Mouse (Mus musculus): ENCODE data around the gene Ears2.

Ears2 gene

GRCm38 (mm10) chr7:122046813-122047212 is 20.2 kb downstream of the Ears2 start:
- intact Hi-C loops (cut with DNase I), result no loop called here

GRCm38 (mm10) chr7:122045711-122046110 is 21.4 kb downstream of the Ears2 start:
- intact Hi-C loops (cut with DNase I), result no loop called here

GRCm38 (mm10) chr7:122045181-122045634 is 21.9 kb downstream of the Ears2 start:
- intact Hi-C loops (cut with DNase I), result no loop called here

DNA sequence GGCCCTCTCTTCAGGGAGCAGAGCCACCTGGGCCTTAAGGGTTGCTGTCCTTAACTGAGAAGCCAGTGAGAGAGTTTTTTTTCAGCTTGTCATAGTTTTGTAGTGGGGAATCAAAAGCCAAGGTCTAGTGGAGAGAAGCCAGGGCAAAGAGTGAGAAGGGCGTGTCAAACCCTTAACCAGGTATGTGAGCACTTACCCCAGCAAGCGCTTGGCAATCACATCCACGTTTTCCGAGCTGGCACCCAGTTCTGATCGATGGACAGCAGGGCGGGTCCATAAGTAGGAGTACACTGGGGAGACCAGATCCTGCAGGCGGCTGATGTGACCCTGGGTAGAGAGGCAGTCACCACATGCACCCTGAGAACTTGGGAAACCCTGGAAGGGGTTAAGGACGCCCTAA is 23.0 kb downstream of the Ears2 start:
- intact Hi-C loops (cut with DNase I), result loop anchor here (5.0 kb wide), 1 partner anchor 52 kb away; no protein-coding TSS in a partner anchor

- intact Hi-C loops (cut with DNase I), result no loop called here
These were observed 32.7 kb downstream of the Ears2 start for GRCm38 (mm10) chr7:122034348-122034747.

DNA sequence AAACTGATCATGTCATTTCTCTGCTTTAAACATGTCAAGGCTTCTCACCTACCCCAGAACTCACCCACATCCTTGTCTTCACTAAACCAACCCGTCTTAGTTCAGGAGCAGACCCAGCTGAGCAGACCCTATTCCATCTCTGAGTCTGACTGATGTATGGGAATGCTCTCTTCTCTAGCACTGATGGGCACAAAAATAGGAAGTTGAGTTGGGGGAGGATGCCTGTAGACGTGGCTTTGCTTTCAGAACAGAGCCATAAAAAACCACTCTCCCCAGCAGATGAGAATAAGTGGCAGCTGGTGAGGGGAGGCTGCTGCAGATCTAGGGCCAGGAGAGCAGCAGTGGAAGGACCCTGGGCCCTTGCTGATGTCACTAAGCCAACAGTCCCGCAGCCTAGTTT is 33.7 kb downstream of the Ears2 start:
- intact Hi-C loops (cut with DNase I), result no loop called here

DNA sequence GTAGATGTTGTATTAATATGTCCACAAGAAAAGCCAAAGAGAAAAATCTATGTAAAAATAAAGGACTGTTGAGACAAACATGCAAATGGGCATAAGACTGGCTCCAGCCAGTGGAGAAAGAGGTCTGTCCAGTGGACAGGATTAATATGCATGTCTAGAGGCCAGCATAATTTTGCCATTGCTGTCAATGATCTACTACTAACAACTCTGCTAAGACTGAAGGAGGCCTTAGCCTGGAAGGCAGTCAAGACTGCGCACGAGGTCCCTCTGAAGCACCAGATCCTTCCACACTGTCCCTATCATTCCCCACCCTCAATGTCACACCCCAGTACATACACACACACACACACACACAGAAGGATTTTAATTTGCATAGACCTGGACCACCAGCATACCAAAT is 44.9 kb downstream of the Ears2 start:
- intact Hi-C loops (cut with DNase I), result loop anchor here (5.0 kb wide), 1 partner anchor 40 kb away; the partner anchor contains the start of gene Cog7

GRCm38 (mm10) chr7:122020667-122021354 is 46.3 kb downstream of the Ears2 start, which contains the start of gene Gga2:
Gga2 (minus strand) TSS chr7:122021222.
- intact Hi-C loops (cut with DNase I), result loop anchor here (5.0 kb wide), 1 partner anchor 39 kb away; the partner anchor contains the start of gene Cog7

DNA sequence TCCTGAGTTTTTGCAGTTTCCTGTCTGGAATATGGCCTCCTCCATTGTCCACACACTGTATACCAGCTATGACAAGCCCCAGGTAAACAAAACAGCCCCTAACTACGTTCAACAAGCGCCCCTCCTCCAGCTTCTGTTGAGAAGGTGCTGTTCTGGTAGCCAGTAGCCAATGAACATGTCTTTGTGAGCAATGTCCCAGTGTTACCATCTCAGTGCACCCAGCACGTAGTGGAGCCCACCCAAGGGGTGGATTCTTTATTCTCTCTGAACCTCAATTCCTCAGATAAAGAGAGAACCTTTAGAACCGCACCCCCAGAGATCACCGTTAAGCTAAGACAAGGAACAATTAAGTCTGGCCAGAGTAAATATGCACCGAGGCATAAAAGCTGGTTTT is 46.8 kb downstream of the Ears2 start:
- intact Hi-C loops (cut with DNase I), result loop anchor here (5.0 kb wide), 1 partner anchor 38 kb away; the partner anchor contains the start of gene Cog7

DNA sequence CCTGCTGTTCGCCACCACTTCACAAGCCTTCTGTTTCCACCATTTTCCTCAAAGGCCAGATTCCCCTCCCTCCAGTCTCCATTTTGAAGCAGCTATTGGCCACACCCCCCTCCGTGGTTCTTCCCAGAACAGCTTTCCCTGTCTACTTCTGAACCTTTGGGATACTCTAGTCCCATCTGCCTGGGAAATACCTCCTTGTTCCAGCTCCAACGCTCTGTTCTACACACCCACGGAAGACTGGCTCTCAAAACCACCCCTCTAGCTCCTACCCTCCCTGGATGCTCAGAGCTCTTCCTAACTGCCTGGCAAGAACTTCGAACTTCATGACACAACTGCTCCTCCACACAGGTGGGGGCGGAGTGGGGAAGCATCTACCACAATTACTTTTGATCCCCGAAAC is 48.1 kb downstream of the Ears2 start:
- intact Hi-C loops (cut with DNase I), result no loop called here

GRCm38 (mm10) chr7:122018247-122018646 is 48.8 kb downstream of the Ears2 start:
- intact Hi-C loops (cut with DNase I), result no loop called here

DNA sequence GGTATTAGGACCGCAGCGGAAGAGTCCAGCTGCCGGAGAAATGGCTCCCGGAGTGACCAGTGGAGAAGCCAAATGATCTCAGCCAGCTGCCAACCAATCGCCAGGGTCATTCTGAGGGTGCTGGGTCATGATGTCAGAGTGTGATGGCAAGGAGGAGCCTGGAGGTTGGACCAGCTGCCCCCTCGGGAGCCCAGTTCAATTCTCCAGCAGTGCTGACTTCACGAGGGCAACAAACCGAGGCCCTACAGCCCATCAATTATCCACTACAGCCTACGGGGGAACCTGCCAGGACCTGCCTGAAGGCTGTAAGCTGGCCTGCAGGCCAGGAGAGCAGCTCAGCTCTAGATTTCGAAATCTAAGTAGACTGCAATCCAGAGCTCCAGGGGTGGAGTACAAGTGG is 51.3 kb downstream of the Ears2 start:
- intact Hi-C loops (cut with DNase I), result no loop called here

DNA sequence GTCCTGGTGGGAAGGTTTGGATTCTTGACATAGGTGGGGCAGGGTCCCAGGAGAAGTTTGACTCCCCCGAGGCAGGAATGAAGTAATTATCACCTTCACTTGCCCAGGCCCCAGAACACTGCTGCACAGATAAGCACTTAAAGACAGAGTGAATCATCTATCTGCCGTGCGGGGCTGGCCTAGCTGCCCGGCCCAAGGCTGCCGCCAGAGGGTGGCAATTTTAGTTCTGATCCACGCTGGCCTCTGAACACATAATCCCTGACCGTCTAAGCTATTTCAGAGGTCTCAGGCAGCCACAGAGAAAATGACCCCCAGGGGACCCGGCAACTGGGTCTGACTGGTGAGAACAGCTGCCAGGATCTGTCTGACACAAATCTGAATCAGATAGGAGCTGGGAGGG is 52.0 kb downstream of the Ears2 start:
- intact Hi-C loops (cut with DNase I), result no loop called here

DNA sequence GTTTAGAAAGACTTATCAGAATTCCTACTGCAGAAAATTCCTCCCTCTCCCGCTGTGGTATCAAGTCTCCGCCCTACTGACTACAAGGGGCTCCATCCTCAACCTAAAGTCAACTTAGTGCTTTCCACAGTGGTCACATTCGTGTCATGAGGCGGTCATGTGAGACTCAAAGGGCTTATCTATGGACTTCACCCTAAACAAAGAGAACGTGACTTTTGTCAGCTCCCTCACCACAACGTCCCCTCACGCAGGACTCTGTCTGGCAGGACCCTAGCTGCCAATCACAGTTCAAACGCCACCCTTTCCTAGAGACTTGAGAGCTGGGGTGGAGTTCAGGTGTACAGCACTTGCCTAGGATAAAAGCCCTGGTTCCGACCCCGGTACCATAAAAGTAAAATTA is 54.1 kb downstream of the Ears2 start:
- intact Hi-C loops (cut with DNase I), result loop anchor here (2.0 kb wide), 1 partner anchor 54 kb away; the partner anchor contains the start of genes Ears2 and Ubfd1

DNA sequence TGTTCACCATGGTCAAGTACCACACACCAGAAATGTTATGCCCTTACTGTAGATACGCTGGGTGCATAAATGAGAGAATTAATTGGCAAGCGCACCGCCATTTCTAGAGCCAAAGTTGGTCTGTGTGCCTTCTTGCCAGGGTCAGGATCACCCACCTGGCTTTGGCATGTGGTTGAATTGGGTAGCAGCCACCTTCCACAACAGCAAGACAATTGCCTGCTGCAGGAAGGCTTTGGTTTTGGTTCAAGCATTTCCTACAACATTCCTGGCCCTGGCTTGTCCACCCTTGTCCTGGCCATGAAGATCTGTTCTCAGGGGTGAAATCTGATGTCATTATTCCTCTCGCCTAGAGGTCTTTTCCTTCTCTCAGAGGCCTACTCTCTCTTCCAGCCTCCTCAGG is 54.7 kb downstream of the Ears2 start:
- intact Hi-C loops (cut with DNase I), result loop anchor here (2.0 kb wide), 1 partner anchor 54 kb away; the partner anchor contains the start of genes Ears2 and Ubfd1

- intact Hi-C loops (cut with DNase I), result no loop called here
These were observed 66.7 kb downstream of the Ears2 start for GRCm38 (mm10) chr7:122000396-122000795.

GRCm38 (mm10) chr7:121995961-121996360 is 71.1 kb downstream of the Ears2 start:
- intact Hi-C loops (cut with DNase I), result no loop called here
